Mouse (Mus musculus): ENCODE data around the gene B4galt2. TPM values are rescaled to one million over a fixed set of nuclear protein-coding genes. Genes with fewer than 3 reads are reported as not detected.

Gene B4galt2
- polyA plus RNA-seq (2016; fragmentation: Nextera tagmentation; extraction: Ambion mirVana) = 43.9 and 44.3 TPM in 2 replicates

DNA sequence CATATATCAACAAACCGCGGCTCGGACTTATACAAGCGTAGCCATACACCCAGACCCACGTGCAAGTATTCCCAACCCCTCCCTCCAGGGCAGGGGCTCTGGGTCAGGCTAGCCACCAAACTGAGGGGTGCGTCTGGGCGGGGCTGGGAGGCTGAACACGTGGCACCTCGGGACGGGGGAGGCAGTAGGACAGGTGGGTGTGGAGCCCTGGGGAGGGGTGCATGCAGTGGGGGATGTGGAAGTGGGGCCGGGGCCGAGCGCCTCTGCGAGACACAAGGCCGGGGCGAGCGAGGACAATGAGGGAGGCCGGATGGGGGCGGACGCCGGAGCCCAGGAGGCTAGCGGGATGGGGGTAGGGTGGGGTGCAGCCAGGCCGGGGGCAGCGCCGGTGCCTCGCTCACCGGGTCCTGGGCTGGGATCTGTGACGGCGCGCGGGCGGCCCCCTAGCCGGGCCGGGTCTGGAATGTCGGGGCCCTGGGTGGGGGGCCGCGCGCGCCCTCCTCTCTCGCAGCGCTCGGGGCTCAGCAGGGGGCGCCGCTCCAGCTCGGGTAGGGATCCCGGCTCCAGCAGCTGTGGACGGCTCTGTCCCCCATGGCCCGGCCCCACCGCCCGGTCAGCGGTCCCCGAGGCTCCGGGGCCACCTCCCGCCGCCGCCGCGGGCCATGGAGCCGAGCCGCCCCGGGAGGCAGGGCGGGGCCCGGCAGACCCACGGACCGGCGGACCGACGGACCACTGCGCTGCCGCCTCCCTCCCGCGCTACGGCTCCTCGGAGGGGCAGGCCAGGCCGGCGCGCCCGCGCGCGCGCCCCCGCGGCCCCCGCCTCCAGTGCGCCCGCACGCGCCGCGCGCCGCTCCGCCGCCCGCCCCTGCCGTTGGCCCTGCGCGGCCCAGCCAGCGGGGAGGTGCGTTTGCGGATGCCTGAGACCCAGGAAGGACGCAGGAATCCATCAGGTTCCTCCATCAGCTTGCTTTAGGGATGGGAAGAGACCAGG is at the start of gene B4galt2:
TSS of gene B4galt2 (minus strand) at position 787 of the 991 bp plus-strand sequence.
- Histone ChIP-seq H3K4me1 (peaks cover 67% of the 10 kb centered on the region), H3K9me3 (replicated peaks) (no peaks in the 10 kb centered on the region), H3K27me3 (no peaks in the 10 kb centered on the region), H3K4me3 (peak within 1 kb of the TSS; percentile 89), H3K36me3 (peaks cover 40% of the 10 kb centered on the region), H3K9ac (peak within 1 kb of the TSS; percentile 90), H3K4me2 (replicated peaks) (peak within 1 kb of the TSS; percentile 88), H3K27ac (peak within 1 kb of the TSS; percentile 76)
- peak; percentile 54 for ATAC-seq (ENCODE audit: low FRiP score)
- under 1% methylated on average over 92 of the region's 103 CpGs for WGBS

DNA sequence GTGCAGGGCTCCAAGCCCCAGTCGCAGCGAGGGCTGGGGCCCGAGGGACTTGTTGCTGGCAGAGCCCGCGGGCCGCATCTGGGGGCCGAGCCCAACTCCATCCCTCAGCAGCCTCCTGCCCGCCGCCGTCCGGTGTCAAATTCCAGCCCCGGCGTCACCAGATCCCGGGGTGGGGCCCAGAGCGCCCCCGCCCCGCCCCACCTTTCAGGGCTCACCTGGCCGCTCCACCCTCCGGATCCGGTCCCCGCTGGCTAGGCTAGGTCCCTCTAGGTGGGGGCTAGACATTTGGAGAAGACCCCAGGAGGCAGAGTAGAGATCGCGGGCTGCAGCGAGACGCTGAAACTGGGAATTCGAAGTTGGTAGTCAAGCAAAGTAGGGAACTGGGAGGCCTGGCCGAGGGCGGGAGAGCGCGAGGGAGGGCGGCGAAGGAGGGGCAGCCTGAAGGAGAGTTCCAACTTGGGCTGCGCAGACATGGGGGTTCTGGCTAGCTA is 46.1 kb upstream of the B4galt2 start, which contains the start of gene Artn:
TSS of gene Artn (minus strand) at position 373 of the 491 bp plus-strand sequence.
- H3K27ac ChIP-seq = no peak within 1 kb of the TSS
- H3K9me3 ChIP-seq (replicated peaks) = 0 out of 2 replicates have a peak, but pooled peaks cover 3% of the 10 kb centered on the region
- H3K9ac ChIP-seq = peak within 1 kb of the TSS; percentile 45; the same call in 1 of the 2 replicates
- peak within 1 kb of the TSS; percentile 54 for H3K4me2 ChIP-seq (replicated peaks)
- H3K27me3 ChIP-seq = peaks cover 63% of the 10 kb centered on the region
- peaks cover 6% of the 10 kb centered on the region for H3K36me3 ChIP-seq
- under 1% methylated on average over 33 of the region's 33 CpGs for WGBS
- ATAC-seq (ENCODE audit: low FRiP score) = no peak
- H3K4me1 ChIP-seq = peaks cover 27% of the 10 kb centered on the region
- peak within 1 kb of the TSS; percentile 29 for H3K4me3 ChIP-seq

DNA sequence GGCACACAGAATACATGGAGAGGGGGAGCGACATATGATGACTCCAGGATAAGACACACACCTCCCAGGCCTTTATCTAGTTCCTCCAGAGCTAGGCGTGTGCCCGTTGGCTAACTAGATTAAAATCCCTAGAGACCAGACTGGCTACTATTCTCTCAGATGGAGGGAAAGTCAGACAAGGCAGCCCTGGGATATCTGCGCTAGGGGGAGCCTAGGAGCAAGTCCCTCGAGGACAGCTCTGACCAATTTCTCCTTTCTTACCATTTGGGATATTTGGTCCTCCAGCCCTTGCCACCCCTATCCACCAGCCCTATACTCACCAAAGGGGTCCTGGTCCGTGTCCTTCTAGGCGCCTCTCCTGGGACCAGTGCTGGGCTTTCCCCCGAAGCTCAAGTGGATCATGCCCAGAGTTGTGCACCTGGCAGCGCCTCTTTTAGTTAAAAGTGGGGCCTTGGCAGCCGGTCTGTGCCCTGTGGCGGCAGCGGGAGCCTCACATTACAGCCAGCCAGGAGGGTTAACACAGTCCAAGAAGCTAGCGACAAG is 45.5 kb upstream of the B4galt2 start:
- H3K36me3 ChIP-seq = peaks cover 6% of the 10 kb centered on the region
- no peak overlapping the region for H3K27ac ChIP-seq
- H3K4me3 ChIP-seq = peak overlapping the region; percentile 29
- 3% methylated on average over 13 of the region's 13 CpGs for WGBS
- H3K9ac ChIP-seq = peak overlapping the region; percentile 45; the same call in 1 of the 2 replicates
- peaks cover 27% of the 10 kb centered on the region for H3K4me1 ChIP-seq
- H3K27me3 ChIP-seq = peaks cover 69% of the 10 kb centered on the region
- ATAC-seq (ENCODE audit: low FRiP score) = peak; percentile 18
- 0 out of 2 replicates have a peak, but pooled peaks cover 3% of the 10 kb centered on the region for H3K9me3 ChIP-seq (replicated peaks)
- H3K4me2 ChIP-seq (replicated peaks) = peak overlapping the region; percentile 54

DNA sequence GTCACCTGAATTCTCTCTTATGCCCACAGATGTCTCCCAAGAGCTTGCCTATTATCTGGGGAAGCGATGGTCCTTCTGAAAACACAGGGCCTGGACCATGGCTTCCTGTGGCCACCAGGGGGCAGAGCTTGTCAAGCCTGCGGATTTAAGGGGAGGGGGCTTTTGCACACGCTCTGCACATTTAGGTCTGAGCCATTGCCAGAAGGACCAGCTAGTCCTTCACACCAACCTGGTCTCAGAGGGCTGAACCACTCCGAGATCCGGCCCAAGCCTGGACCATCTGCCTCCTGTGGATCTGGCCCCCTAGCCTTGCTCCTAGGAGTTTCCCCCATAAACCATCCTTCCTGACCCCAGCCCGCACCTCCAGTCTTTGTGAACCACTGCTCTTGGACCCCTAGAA is 44.9 kb upstream of the B4galt2 start:
- H3K27ac ChIP-seq = no peak overlapping the region
- H3K4me2 ChIP-seq (replicated peaks) = no peak overlapping the region
- H3K27me3 ChIP-seq = peaks cover 74% of the 10 kb centered on the region
- H3K4me3 ChIP-seq = no peak overlapping the region
- H3K9me3 ChIP-seq (replicated peaks) = 0 out of 2 replicates have a peak, but pooled peaks cover 3% of the 10 kb centered on the region
- H3K36me3 ChIP-seq = peaks cover 6% of the 10 kb centered on the region
- ATAC-seq (ENCODE audit: low FRiP score) = peak; percentile 30; the same call in 1 of the 2 replicates
- no peak overlapping the region for H3K9ac ChIP-seq
- WGBS = 12% methylated on average over 6 of the region's 6 CpGs
- peaks cover 27% of the 10 kb centered on the region for H3K4me1 ChIP-seq

DNA sequence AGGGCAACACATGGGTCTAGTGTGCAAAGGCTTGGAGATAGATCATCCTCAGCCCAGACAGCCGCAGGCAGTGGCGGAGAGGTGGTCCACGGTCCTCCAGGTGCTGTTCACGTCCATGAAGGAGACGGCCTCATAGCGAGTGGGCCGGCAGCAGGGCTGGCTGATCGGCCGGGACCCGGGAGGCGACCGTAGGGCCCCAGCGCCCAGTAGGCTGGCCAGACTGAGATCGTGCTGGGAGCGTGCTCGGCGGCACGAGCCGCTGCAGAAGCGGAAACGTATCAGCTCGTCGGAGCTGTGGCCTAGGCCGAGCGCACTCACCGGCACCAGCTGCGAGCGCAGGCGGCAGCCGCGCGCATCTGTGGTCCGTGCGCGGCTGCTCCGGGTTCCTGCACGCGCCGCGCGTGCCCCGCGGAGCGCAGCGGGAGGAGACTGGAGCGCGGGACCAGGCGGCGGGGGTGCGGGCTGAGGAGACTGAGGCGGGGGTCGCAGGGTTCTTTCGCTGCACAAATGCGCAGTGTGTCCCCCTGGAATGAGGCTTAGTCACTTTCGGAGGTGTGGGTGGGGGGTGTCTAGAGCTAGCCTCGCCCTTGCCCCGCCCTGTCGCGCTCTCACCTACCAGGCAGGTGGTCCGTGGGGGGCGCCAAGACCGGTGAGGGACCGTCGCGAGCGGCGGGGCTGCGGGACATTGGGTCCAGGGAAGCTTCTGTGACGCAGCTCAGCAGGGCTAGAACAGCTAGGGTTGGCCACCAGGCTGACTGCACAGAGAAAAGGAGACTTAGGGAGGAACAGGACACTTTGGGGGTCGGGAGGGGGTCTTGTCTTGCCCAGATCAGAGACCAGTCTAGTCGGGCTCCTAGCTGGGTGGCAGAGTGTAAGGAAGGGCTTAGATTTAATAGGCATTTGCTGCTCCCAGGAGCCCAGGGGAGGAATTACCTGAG is 43.5 kb upstream of the B4galt2 start:
- Histone ChIP-seq H3K27ac (0 out of 2 replicates have a peak overlapping the region, but pooled peaks have one; percentile 40), H3K4me1 (peaks cover 27% of the 10 kb centered on the region), H3K9me3 (replicated peaks) (0 out of 2 replicates have a peak, but pooled peaks cover 3% of the 10 kb centered on the region), H3K36me3 (no peaks in the 10 kb centered on the region), H3K27me3 (peaks cover 82% of the 10 kb centered on the region), H3K4me3 (peak overlapping the region; percentile 40), H3K9ac (peak overlapping the region; percentile 68), H3K4me2 (replicated peaks) (peak overlapping the region; percentile 74)
- ATAC-seq (ENCODE audit: low FRiP score) = peak; percentile 73
- WGBS = 1% methylated on average over 70 of the region's 71 CpGs

DNA sequence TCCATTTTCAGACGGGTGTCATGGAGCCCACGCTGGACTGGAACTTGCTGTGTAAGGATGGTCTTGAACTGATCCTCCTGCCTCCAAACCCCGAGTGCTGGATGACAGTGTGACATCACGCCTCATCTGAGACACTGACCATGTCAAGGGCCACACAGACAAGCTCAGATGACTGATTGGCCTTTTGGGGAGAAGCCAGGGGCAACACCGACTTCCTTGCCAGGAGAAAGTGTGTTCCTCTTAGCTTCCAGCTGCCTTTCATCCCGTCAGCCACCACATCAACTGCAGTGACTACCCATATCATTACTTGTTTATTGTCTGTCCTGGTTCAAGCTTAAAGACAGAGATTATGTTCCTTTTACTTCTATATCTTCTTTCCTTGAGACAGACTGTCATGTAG is 41.6 kb upstream of the B4galt2 start:
- Histone ChIP-seq H3K4me3 (no peak overlapping the region), H3K36me3 (no peaks in the 10 kb centered on the region), H3K27me3 (peaks cover 73% of the 10 kb centered on the region), H3K27ac (no peak overlapping the region), H3K4me2 (replicated peaks) (no peak overlapping the region), H3K4me1 (peaks cover 26% of the 10 kb centered on the region), H3K9ac (no peak overlapping the region), H3K9me3 (replicated peaks) (no peaks in the 10 kb centered on the region)
- 55% methylated on average over 6 of the region's 6 CpGs for WGBS
- no peak for ATAC-seq (ENCODE audit: low FRiP score)

DNA sequence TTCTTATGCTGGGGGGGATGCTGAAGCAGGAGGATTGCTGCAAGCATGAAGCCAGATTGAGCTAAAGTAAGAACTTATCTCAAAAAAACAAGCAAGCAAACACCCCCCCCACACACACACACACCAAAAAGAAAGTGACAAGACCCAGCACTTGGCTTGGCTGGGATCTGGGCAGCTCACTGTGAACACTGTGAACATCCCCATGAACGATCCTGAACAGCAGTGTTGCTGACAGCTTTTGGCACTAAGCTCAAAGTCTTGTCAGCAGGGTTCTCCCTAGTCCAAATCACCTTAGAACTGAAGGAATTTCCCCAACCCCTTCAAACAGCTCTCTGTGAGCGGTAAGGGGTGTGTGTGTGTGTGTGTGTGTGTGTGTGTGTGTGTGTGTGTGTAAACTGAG is 40.2 kb upstream of the B4galt2 start:
- Histone ChIP-seq H3K4me3 (no peak overlapping the region), H3K36me3 (no peaks in the 10 kb centered on the region), H3K27ac (no peak overlapping the region), H3K9me3 (replicated peaks) (no peaks in the 10 kb centered on the region), H3K9ac (no peak overlapping the region), H3K27me3 (peaks cover 58% of the 10 kb centered on the region), H3K4me1 (peaks cover 15% of the 10 kb centered on the region), H3K4me2 (replicated peaks) (no peak overlapping the region)
- no peak for ATAC-seq (ENCODE audit: low FRiP score)
- 74% methylated on average over 2 of the region's 2 CpGs for WGBS

DNA sequence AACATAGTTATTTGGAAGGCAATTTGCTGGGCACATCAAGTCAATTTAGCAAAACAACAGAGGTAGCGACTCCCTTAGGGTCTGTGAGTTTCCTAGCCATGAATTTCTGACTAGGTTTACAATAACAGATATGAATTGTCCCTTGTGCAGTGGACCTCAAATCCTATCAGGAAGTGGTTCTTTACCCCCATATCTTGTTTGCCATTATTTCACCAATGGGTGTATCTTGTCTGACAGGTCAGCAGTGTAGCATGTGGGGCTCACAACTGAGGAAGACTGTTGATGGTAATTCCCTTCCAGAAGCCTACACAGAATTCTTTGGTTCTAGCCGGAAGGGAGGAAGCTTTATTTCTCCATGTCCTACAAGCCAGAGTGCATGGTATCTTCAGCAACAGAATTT is 38.1 kb upstream of the B4galt2 start:
- no peak overlapping the region for H3K27ac ChIP-seq
- H3K4me3 ChIP-seq = no peak overlapping the region
- peaks cover 2% of the 10 kb centered on the region for H3K4me1 ChIP-seq
- ATAC-seq (ENCODE audit: low FRiP score) = no peak
- no peaks in the 10 kb centered on the region for H3K9me3 ChIP-seq (replicated peaks)
- peaks cover 37% of the 10 kb centered on the region for H3K27me3 ChIP-seq
- WGBS = 96% methylated on average over 2 of the region's 2 CpGs
- H3K36me3 ChIP-seq = no peaks in the 10 kb centered on the region
- H3K4me2 ChIP-seq (replicated peaks) = no peak overlapping the region
- H3K9ac ChIP-seq = no peak overlapping the region

DNA sequence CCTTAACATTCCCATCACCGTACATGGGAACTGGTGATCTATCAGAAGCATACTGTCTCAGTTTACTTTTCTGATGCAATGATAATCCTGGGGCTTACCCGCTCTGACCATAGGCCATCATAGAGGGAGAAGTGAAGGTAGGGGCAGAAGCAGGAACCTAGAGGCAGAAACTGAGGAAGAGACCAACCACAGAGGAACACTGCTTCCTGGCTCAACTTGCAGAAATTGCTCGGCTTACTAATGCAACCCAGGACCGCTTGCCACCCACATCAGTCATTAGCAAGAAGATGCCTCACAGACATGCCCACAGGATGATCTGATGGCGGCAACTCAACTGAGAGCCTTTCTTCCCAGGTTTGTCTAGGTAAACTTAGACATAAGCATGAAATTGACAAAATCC is 35.5 kb upstream of the B4galt2 start:
- Histone ChIP-seq H3K36me3 (no peaks in the 10 kb centered on the region), H3K9me3 (replicated peaks) (no peaks in the 10 kb centered on the region), H3K27ac (no peak overlapping the region), H3K4me1 (peaks cover 12% of the 10 kb centered on the region), H3K27me3 (peaks cover 13% of the 10 kb centered on the region; the same call in 1 of the 2 replicates), H3K4me3 (no peak overlapping the region), H3K4me2 (replicated peaks) (no peak overlapping the region), H3K9ac (no peak overlapping the region)
- 92% methylated on average over 5 of the region's 5 CpGs for WGBS
- ATAC-seq (ENCODE audit: low FRiP score) = no peak

DNA sequence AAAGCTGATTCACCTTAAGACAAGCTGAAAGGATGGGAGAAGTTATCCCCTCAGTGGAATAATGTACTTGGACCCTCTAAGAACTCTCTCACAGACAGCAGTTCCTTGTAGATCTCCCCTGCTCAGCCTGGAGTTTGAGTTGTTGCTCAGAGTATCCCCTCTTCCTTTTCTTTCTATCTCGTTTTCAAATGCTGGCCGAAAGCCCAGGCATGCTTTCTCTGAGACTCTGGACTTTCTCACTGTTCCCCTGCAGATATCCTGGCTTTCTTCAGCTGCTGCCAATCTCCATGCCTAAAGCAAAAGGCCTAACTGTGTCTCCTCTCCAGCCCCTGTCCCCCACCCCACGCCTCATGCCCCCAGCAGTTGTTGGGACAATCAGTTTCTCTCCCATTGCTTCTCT is 35.0 kb upstream of the B4galt2 start:
- Histone ChIP-seq H3K27me3 (peaks cover 8% of the 10 kb centered on the region; the same call in 1 of the 2 replicates), H3K4me2 (replicated peaks) (no peak overlapping the region), H3K9ac (no peak overlapping the region), H3K9me3 (replicated peaks) (no peaks in the 10 kb centered on the region), H3K27ac (no peak overlapping the region), H3K36me3 (no peaks in the 10 kb centered on the region), H3K4me3 (no peak overlapping the region), H3K4me1 (peaks cover 18% of the 10 kb centered on the region)
- WGBS = 72% methylated on average over 3 of the region's 3 CpGs
- no peak for ATAC-seq (ENCODE audit: low FRiP score)

DNA sequence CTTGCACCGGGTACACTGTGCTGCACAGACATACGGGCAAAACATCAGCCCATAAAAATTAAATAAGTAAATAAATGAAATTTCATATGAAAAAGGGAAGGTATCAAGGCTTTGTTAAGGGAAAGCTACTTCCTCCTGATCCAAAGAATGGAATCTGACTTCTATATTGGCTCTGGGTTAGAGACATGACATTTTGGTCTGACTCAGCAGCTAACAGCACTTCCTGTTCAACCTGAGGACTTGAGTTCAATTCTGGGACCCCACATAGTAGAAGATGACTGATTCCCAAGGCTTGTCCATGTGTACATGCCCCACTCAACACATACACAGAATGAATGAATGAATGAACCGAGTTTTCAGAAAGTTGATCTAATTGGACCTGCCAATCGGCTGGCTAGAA is 34.6 kb upstream of the B4galt2 start:
- H3K4me3 ChIP-seq = no peak overlapping the region
- H3K4me2 ChIP-seq (replicated peaks) = no peak overlapping the region
- no peak overlapping the region for H3K9ac ChIP-seq
- H3K27me3 ChIP-seq = peaks cover 5% of the 10 kb centered on the region; the same call in 1 of the 2 replicates
- WGBS = 96% methylated on average over 4 of the region's 4 CpGs
- ATAC-seq (ENCODE audit: low FRiP score) = no peak
- no peak overlapping the region for H3K27ac ChIP-seq
- no peaks in the 10 kb centered on the region for H3K36me3 ChIP-seq
- H3K9me3 ChIP-seq (replicated peaks) = no peaks in the 10 kb centered on the region
- peaks cover 22% of the 10 kb centered on the region for H3K4me1 ChIP-seq
